ENCODE assay signal across 17 mouse cellular contexts in genomic region chr2:5316763-5317162, GRCm38 (mm10).
DNase-seq lines count a peak whose midpoint lies in the region; ATAC-seq and TF ChIP-seq lines count a peak whose summit lies in the region.
"Had no signal": no experiment of that assay in that cellular context is flagged by ENCODE, and none has a peak within 500 bp of the region (broad histone marks: within the 10 kb centered on the region; RNA-seq: fewer than 3 reads in every experiment).

No protein-coding gene starts in this region.

- TF ChIP-seq CTCF in liver, postnatal 0 days (IDR thresholded peaks at IDR 0.05; ENCODE audit: low read depth) = no peak

- no peaks in the 10 kb centered on the region for H3K9me3 ChIP-seq in liver, postnatal 0 days (ENCODE audit: low read length)
- no peaks in the 10 kb centered on the region for H3K9me3 ChIP-seq in midbrain, embryonic 11.5 days (ENCODE audit: control insufficient read depth, low read length)
- H3K9me3 ChIP-seq in midbrain, embryonic 13.5 days = no peaks in the 10 kb centered on the region
- H3K9me3 ChIP-seq: forebrain, embryonic 13.5 days; heart, embryonic 15.5 days; limb, embryonic 15.5 days had no signal

- peak; percentile 57 for DNase-seq in heart, adult 11 months
- DNase-seq in heart, postnatal 25 days (ENCODE audit: low spot score) = no peak
- DNase-seq in liver, postnatal 0 days = no peak
- DNase-seq in liver = no peak
- DNase-seq in midbrain, embryonic 11.5 days (ENCODE audit: low spot score, missing footprints) = peak; percentile 28
- DNase-seq in gastrocnemius, postnatal 4 days (ENCODE audit: low spot score in 2 of 2) = no peak
- DNase-seq: cerebellum, adult 2 months; cerebellum, postnatal 36 days; gastrocnemius, postnatal 14 days; kidney, adult 2 months; retina, postnatal 1 day; thymus, postnatal 36 days had no signal

- 0 out of 2 replicates have a peak, but pooled peaks cover 3% of the 10 kb centered on the region for H3K36me3 ChIP-seq in liver, postnatal 0 days (replicated peaks; ENCODE audit: insufficient read depth, low read length)
- no peaks in the 10 kb centered on the region for H3K36me3 ChIP-seq in midbrain, embryonic 11.5 days (ENCODE audit: control insufficient read depth, insufficient read depth, low read length)
- H3K36me3 ChIP-seq in midbrain, embryonic 13.5 days = no peaks in the 10 kb centered on the region
- H3K36me3 ChIP-seq: heart, embryonic 15.5 days; limb, embryonic 15.5 days had no signal

- no peak overlapping the region for H3K9ac ChIP-seq in liver, postnatal 0 days (replicated peaks)
- H3K9ac ChIP-seq in midbrain, embryonic 11.5 days (ENCODE audit: low read length) = no peak overlapping the region
- no peak overlapping the region for H3K9ac ChIP-seq in midbrain, embryonic 13.5 days (replicated peaks)
- H3K9ac ChIP-seq: forebrain, embryonic 13.5 days; heart, embryonic 15.5 days; limb, embryonic 15.5 days had no signal

- H3K27ac ChIP-seq in liver, postnatal 0 days (ENCODE audit: low read depth) = peak overlapping the region; percentile 24; the same call in 1 of the 2 replicates
- no peak overlapping the region for H3K27ac ChIP-seq in midbrain, embryonic 11.5 days (ENCODE audit: low read depth, low read length)
- no peak overlapping the region for H3K27ac ChIP-seq in midbrain, embryonic 13.5 days
- H3K27ac ChIP-seq: forebrain, embryonic 13.5 days; heart, embryonic 15.5 days; limb, embryonic 15.5 days had no signal

- H3K4me3 ChIP-seq in liver, postnatal 0 days (ENCODE audit: low read depth, low read length) = no peak overlapping the region
- H3K4me3 ChIP-seq in midbrain, embryonic 11.5 days (ENCODE audit: low read depth, low read length) = no peak overlapping the region
- no peak overlapping the region for H3K4me3 ChIP-seq in midbrain, embryonic 13.5 days (replicated peaks)
- H3K4me3 ChIP-seq: forebrain, embryonic 13.5 days; heart, embryonic 15.5 days; limb, embryonic 15.5 days had no signal

- no peak for TF ChIP-seq EP300 in liver, postnatal 0 days (IDR thresholded peaks at IDR 0.05; ENCODE audit: low read depth)

- H3K4me1 ChIP-seq in liver, postnatal 0 days (ENCODE audit: insufficient read depth) = 0 out of 2 replicates have a peak, but pooled peaks cover 3% of the 10 kb centered on the region
- H3K4me1 ChIP-seq in midbrain, embryonic 11.5 days (ENCODE audit: control insufficient read depth, insufficient read depth, low read length) = peaks cover 24% of the 10 kb centered on the region
- peaks cover 20% of the 10 kb centered on the region for H3K4me1 ChIP-seq in midbrain, embryonic 13.5 days (replicated peaks)
- H3K4me1 ChIP-seq: heart, embryonic 15.5 days had no signal

- intact Hi-C loops in heart, postnatal 25 days (cut with DNase I) = no loop called here

- WGBS in liver, postnatal 0 days (ENCODE audit: insufficient replicate concordance) = 70% methylated on average over 5 of the region's 5 CpGs
- 93% methylated on average over 5 of the region's 5 CpGs for WGBS in midbrain, embryonic 11.5 days
- 96% methylated on average over 5 of the region's 5 CpGs for WGBS in midbrain, embryonic 13.5 days

- no peak overlapping the region for H3K4me2 ChIP-seq in liver, postnatal 0 days (ENCODE audit: low read depth, low read length)
- H3K4me2 ChIP-seq in midbrain, embryonic 11.5 days = no peak overlapping the region
- H3K4me2 ChIP-seq in midbrain, embryonic 13.5 days (replicated peaks) = no peak overlapping the region
- H3K4me2 ChIP-seq: forebrain, embryonic 13.5 days; heart, embryonic 15.5 days; limb, embryonic 15.5 days had no signal

- no peaks in the 10 kb centered on the region for H3K27me3 ChIP-seq in liver, postnatal 0 days (ENCODE audit: insufficient read depth, low read length)
- H3K27me3 ChIP-seq in midbrain, embryonic 11.5 days (ENCODE audit: control insufficient read depth, insufficient read depth, low read length) = peaks cover 27% of the 10 kb centered on the region; the same call in 1 of the 2 replicates
- H3K27me3 ChIP-seq in midbrain, embryonic 13.5 days = peaks cover 45% of the 10 kb centered on the region
- H3K27me3 ChIP-seq: heart, embryonic 15.5 days; limb, embryonic 15.5 days had no signal

- ATAC-seq in liver, postnatal 0 days = no peak
- no peak for ATAC-seq in midbrain, embryonic 11.5 days (ENCODE audit: low FRiP score)
- ATAC-seq in midbrain, embryonic 13.5 days = no peak
- ATAC-seq: forebrain, embryonic 13.5 days; hindbrain, embryonic 16.5 days had no signal

Comparison
In these comparisons a context has a peak if more than half of its experiments do, and no peak if none do; other contexts are left out.
1. DNase-seq: peak in heart, adult 11 months (single experiment) and midbrain, embryonic 11.5 days (single experiment); none in heart, postnatal 25 days (single experiment), liver, postnatal 0 days (single experiment), liver (single experiment) and gastrocnemius, postnatal 4 days (0 of 2).